Mouse (Mus musculus) granulocyte monocyte progenitor cell, adult 5-6 weeks (primary cell): Measurements from ENCODE around the gene Dhx32. TPM values are rescaled to one million over a fixed set of nuclear protein-coding genes. Genes with fewer than 3 reads are reported as not detected.

Experiments used
- ATAC-seq: replicated peaks from 2 replicates; pipeline ENCODE4 v1.8.0; 2016; ENCODE audit warnings: mild to moderate bottlenecking, moderate TSS enrichment, inconsistent platforms; ENCODE audit not compliant: poor library complexity, severe bottlenecking
- total RNA-seq, 2 experiments: library from RNA; stranded (forward) in 1 of 2; stranded (reverse) in 1 of 2; fragments of 200-712, 200-1000 nt in 1 of 2; fragments of >200 nt in 1 of 2; fragmentation: Nextera tagmentation in 1 of 2; gene quantifications; 2 replicates each; pipeline ENCODE4 v1.2.3; 2014 to 2017

The Dhx32 gene
- total RNA-seq, 2 experiments from 2014 or later, result 7.3 to 21.3 TPM

- ATAC-seq, result peak; percentile 40
Observed at GRCm38 (mm10) chr7:133775796-133776625, 6.5 kb downstream of the Dhx32 start.

DNA sequence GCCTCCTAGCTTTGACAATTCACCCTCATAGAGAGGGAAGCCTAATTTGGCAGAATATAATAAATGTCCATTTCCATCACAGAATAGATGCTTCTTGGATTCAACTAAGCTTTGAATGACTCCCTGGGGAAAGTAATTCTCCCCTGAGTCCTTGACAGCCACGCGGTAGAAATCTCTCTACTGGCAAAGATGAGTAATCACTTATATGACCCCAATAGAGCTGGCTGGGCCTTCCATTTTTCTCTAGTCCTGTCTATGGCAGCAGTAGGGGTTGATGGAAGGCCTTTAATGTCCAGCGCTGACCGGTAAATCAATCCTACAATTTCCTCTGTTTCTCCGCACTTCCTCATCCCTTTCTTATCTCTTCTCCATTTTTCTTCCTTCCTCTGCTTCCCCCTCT is 7.3 kb downstream of the Dhx32 start:
- ATAC-seq, result no peak

DNA sequence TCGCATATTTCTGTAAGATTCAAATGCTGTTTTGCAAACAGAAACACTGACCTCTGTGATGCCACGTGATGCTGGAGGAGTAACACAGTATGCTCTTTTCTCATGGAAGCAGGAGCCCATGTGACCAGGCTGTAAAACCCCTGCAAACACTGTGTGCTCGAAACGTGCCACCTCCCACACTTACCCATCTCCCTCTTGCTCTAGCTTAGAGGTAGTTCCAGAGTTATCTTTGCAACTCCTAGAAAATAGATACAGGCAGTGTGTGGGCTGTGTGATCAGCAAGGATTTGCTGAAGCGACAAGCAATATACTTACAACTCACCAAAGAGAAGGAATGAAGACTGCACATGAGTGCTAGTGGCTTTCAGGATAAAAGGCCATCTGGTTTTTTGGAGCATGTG is 14.0 kb downstream of the Dhx32 start:
- ATAC-seq, result no peak

DNA sequence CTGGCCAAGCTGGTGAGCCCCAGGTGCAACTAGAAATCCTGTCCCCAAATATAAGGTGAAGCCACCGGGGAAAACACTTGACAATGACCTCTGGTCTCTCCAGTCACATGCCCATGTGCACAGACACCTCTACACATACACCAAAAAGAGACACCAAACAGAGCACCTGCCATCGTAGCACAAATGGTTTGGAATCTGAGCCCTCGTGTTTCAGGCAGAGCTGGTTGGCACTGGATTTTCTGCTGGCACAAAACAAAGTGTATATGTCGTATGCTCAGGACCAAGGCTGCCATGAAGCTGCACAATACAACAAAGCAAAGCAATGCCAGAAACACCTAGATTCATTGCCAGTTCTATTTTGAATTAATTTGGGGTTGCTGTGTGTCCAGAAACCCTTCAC is 14.5 kb downstream of the Dhx32 start:
- no peak for ATAC-seq

- no peak for ATAC-seq
Observed at GRCm38 (mm10) chr7:133765849-133766243, 16.7 kb downstream of the Dhx32 start.

DNA sequence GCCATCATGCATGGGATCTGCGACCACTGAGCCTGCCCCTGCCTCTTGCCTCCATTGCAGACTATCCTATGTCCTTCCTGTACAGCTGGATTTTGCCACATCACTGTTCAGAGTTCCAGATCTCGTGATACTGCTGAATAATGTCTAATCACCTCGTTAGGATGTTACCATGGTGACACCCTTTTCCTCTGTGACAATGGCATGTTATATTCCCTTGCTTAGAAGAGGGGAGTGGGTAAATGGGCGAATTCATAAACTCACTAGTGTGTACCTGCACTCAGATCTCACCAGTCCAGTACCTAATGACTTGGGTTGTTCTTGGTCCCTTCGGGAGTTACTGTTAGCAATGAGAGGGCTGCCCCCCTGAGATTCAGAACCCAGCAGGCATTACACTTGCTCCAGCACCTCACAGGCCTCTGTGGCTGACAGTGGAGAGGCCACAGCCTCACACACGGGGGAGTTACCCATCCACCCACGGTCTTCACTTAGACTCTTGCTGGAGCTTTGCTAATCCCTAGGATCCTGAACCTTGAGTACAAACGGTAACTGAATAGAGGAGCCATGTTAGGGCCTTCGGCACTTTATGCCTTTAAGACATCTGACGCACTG is 17.2 kb downstream of the Dhx32 start:
- ATAC-seq, result no peak

DNA sequence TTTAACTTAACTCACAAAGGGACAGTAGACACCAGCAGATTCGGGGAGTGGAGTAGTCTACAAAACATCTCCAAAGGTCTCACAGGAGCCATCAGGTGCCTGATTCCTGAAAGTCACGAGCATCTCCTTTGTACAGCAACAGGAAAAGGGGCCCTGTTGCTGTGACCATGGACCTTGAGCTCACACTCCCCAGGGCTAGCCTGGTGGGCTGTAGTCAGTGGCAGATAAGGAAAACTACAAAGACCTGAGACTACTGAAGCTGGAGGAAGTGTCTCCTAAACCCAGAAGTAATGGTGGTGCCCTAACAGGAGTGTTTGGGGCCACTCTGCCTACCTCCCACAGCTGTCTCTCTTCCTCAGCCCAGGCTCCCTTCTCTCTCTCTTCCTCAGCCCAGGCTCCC is 18.1 kb downstream of the Dhx32 start:
- ATAC-seq, result no peak

DNA sequence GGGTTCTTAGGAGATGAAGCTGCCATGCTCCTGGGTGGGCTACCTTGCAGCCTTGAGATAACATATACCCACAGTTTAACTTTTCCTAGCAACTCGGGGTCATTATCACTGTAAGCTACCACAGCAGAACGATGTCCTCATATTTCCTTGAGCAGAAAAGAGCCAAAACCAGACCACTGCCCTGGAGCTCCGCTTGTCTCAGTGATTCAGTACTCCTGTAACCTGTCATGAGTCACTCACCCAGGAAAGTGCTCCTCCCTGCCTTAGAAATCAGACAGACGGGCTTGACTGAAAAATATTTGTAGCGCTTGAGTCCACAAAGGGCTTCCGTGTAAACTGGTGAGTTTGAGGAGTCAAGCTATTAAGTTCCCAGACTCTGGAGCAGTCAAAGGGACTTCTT is 19.8 kb downstream of the Dhx32 start:
- no peak for ATAC-seq

DNA sequence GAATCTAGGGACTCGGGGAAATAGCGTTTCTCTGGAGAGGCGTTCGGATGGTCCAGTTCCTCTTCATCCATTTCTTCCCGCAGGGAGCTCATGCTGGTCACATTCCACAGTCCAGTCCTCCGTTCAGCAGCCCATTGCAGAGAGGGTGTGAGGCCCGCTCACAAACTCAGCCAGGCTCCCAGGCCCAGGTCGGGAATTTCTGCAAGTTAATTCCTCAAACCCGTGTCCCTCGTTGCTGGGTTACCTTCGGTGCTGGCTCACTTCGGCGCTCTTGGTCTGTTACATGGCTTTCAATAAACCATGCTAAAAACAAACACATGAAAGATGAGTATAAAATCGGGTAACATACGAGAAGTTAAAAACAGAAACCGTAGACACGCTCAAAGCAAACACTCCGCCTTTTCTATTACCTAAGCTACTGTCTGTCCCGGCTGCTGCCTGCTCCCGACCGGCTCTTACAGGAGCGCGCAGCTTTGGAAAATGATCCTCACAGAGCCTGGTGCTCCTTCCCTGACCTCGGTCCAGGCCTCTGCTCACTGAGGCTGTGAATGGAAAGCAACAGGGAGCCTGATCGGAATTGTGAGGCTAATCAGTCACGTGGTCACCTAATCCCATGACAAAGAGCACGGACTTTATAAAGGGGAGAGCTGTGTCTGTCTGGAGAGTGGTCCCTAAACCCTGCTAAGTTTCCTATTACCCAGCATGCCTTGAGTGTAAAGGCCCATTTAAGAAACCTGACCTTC is 22.7 kb downstream of the Dhx32 start:
- no peak for ATAC-seq

- ATAC-seq, result no peak
Observed at GRCm38 (mm10) chr7:133758716-133759115, 23.8 kb downstream of the Dhx32 start.

- peak; percentile 69 for ATAC-seq
Observed at GRCm38 (mm10) chr7:133757961-133758455, 24.5 kb downstream of the Dhx32 start.

DNA sequence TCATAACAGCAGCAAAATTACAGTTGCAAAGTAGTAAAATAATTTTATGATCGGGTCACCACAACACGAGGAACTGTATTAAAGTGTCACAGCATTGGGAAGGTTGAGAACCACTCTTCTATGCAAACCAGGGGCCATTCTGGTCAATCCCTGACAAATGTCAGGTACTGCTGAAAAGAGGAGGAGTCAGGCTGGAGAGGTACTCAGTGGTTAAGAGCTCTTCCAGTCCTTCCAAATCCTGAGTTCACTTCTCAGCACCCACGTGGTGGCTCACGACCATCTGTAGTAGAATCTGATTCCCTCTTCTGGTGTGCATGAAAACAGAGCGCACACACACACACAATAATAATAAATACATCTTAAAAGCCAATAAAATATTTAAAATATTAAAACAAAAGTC is 31.4 kb downstream of the Dhx32 start:
- no peak for ATAC-seq

DNA sequence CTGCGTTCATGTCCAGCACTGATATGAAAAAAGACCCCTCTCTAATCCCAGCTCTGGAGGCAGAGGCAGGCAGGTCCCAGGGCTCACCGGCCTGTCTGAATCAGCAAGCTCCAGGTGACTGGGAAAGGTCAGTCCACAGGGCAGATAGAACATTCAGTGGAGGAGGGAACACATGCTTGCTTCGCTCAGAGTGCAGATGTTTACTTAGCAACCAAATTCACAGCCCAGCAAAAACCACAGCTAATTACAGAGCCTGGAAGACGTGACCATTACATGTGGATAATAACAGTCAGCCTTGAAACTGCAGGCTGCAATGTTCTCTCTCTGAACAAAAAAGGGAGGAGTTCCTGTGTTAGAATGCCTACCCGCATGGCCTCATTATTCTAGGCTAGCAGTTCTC is 31.9 kb downstream of the Dhx32 start:
- ATAC-seq, result no peak

- no peak for ATAC-seq
Observed at GRCm38 (mm10) chr7:133748753-133749152, 33.8 kb downstream of the Dhx32 start.

DNA sequence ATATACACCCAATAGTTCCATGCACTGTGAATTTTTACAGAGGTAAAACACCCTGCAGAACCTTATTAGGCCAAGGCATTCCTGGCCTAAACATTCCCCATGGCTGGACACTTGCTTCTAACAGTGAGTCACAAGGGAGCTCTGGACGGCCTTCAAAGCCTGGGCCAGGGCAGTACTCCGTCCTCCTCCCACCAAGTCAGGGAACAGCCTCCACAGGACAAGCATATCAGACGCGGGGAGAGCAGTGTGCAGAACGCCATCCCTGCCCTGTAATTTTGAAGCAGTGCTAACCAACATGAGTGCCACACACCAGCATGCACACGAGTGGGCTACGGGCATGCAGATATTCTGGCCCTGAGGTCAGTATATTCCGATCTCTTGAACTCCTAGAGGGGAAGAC is 35.2 kb downstream of the Dhx32 start:
- no peak for ATAC-seq

- ATAC-seq, result no peak; the same call in 1 of the 2 replicates
Observed at GRCm38 (mm10) chr7:133744701-133745100, 37.8 kb downstream of the Dhx32 start.

DNA sequence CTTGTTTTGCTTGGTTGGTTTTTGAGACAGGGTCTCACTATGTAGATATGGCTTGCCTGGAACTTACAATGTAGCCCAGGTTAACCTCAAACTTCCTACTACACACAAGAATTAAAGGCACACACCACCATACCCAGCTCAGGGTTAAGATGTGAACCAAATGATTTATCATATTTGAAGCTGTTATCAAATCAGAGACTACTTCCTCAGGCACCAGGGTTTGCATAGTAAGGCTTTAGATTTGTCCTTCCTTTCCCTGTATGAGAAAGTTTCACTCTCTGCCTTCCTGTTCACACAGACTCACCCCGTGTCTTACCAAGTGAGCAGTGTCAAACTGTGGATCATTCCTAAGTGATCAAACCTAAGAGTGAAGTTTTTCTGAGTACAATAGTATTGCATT is 38.3 kb downstream of the Dhx32 start:
- ATAC-seq, result no peak

DNA sequence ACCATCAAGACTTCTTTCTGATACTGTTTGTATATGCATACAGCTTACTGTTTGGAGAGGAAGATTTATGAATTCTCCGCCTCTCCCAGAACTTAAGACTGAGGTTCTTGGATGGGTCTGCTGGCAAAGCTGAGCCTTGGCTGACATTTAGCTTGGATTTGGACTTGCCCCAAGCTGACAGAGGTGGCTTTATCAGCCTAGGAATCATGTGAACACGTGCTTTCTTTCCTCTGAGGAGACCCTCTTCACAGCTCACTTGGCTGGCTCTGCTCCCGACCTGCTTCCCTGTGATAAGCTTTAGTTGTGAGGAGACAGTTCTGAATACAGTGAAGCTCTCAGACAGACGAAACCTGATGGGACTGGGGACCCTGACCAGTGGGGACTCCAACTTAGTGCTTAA is 38.9 kb downstream of the Dhx32 start:
- no peak for ATAC-seq

GRCm38 (mm10) chr7:133742530-133743325 is 39.8 kb downstream of the Dhx32 start:
- ATAC-seq, result no peak

- ATAC-seq, result no peak
Observed at GRCm38 (mm10) chr7:133740558-133740957, 42.0 kb downstream of the Dhx32 start.
